Mouse (Mus musculus): ENCODE measurements around the gene Gtse1. TPM values are rescaled to one million over a fixed set of nuclear protein-coding genes. Genes with fewer than 3 reads are reported as not detected.

Gtse1 gene
- polyA plus RNA-seq, 3 experiments from 2014 or later = 2.5 to 20.7 (median 2.9) TPM

Other genes starting within 250 kb of the Gtse1 start
- not detected for gene Ppara, start 124.8 kb upstream of the Gtse1 start, polyA plus RNA-seq (2017; shearing (Covaris generic))
- gene Cdpf1, start 48.0 kb upstream of the Gtse1 start, polyA plus RNA-seq (2017; shearing (Covaris generic)) = 10 to 100 TPM; 39.1 to 46.6 (median 43.7) TPM
- gene Pkdrej, start 38.0 kb upstream of the Gtse1 start, polyA plus RNA-seq (2017; shearing (Covaris generic)) = not detected
- gene Ttc38, start 27.4 kb upstream of the Gtse1 start, polyA plus RNA-seq (2017; shearing (Covaris generic)) = 10 to 100 TPM; 10.6 to 13.3 (median 12.6) TPM
- 10 to 100 TPM; 18.7 to 47.2 (median 39.6) TPM for gene Trmu, start 19.6 kb downstream of the Gtse1 start, polyA plus RNA-seq (2017; shearing (Covaris generic))
- gene Celsr1, start 174.0 kb downstream of the Gtse1 start, polyA plus RNA-seq (2017; shearing (Covaris generic)) = 1 to 10 TPM; 4.4 to 5.0 (median 4.7) TPM
- gene Gramd4, start 197.9 kb downstream of the Gtse1 start, polyA plus RNA-seq (2017; shearing (Covaris generic)) = 10 to 100 TPM; 13.4 to 26.0 (median 22.9) TPM